Mouse (Mus musculus): ENCODE data around the gene Tmem135.

The Tmem135 gene

GRCm38 (mm10) chr7:89157356-89157755 lies 246.7 kb downstream of the Tmem135 start:
- peaks cover 9% of the 10 kb centered on the region for H3K36me3 ChIP-seq (ENCODE audit: control insufficient read depth, insufficient read depth, low read length, poor library complexity, severe bottlenecking)
- DNase-seq (ENCODE audit: low read depth, low spot score) = no peak
- H3K27me3 ChIP-seq (ENCODE audit: control insufficient read depth, insufficient read depth, low read length, poor library complexity, severe bottlenecking) = no peaks in the 10 kb centered on the region

- Histone ChIP-seq H3K36me3 (ENCODE audit: control insufficient read depth, insufficient read depth, low read length, poor library complexity, severe bottlenecking) (peaks cover 9% of the 10 kb centered on the region), H3K27me3 (ENCODE audit: control insufficient read depth, insufficient read depth, low read length, poor library complexity, severe bottlenecking) (no peaks in the 10 kb centered on the region)
- no peak for DNase-seq (ENCODE audit: low read depth, low spot score)
Measured at GRCm38 (mm10) chr7:89156629-89157028, 247.4 kb downstream of the Tmem135 start.

- Histone ChIP-seq H3K27me3 (ENCODE audit: control insufficient read depth, insufficient read depth, low read length, poor library complexity, severe bottlenecking) (no peaks in the 10 kb centered on the region), H3K36me3 (ENCODE audit: control insufficient read depth, insufficient read depth, low read length, poor library complexity, severe bottlenecking) (peaks cover 12% of the 10 kb centered on the region)
- DNase-seq (ENCODE audit: low read depth, low spot score) = no peak
Measured at GRCm38 (mm10) chr7:89155741-89156140, 248.3 kb downstream of the Tmem135 start.

- Histone ChIP-seq H3K27me3 (ENCODE audit: control insufficient read depth, insufficient read depth, low read length, poor library complexity, severe bottlenecking) (no peaks in the 10 kb centered on the region), H3K36me3 (ENCODE audit: control insufficient read depth, insufficient read depth, low read length, poor library complexity, severe bottlenecking) (peaks cover 12% of the 10 kb centered on the region)
- DNase-seq (ENCODE audit: low read depth, low spot score) = no peak
Measured at GRCm38 (mm10) chr7:89155223-89155622, 248.8 kb downstream of the Tmem135 start.

GRCm38 (mm10) chr7:89151345-89151744 lies 252.7 kb downstream of the Tmem135 start:
- H3K36me3 ChIP-seq (ENCODE audit: control insufficient read depth, insufficient read depth, low read length, poor library complexity, severe bottlenecking) = peaks cover 9% of the 10 kb centered on the region
- DNase-seq (ENCODE audit: low read depth, low spot score) = no peak
- H3K27me3 ChIP-seq (ENCODE audit: control insufficient read depth, insufficient read depth, low read length, poor library complexity, severe bottlenecking) = no peaks in the 10 kb centered on the region

GRCm38 (mm10) chr7:89140640-89141300 lies 263.3 kb downstream of the Tmem135 start:
- H3K36me3 ChIP-seq (ENCODE audit: control insufficient read depth, insufficient read depth, low read length, poor library complexity, severe bottlenecking) = peaks cover 10% of the 10 kb centered on the region; the same call in 1 of the 2 replicates
- no peak for DNase-seq (ENCODE audit: low read depth, low spot score)
- no peaks in the 10 kb centered on the region for H3K27me3 ChIP-seq (ENCODE audit: control insufficient read depth, insufficient read depth, low read length, poor library complexity, severe bottlenecking)

GRCm38 (mm10) chr7:89134884-89135511 lies 269.0 kb downstream of the Tmem135 start:
- no peaks in the 10 kb centered on the region for H3K27me3 ChIP-seq (ENCODE audit: control insufficient read depth, insufficient read depth, low read length, poor library complexity, severe bottlenecking)
- no peak for DNase-seq (ENCODE audit: low read depth, low spot score)
- 0 out of 2 replicates have a peak, but pooled peaks cover 4% of the 10 kb centered on the region for H3K36me3 ChIP-seq (ENCODE audit: control insufficient read depth, insufficient read depth, low read length, poor library complexity, severe bottlenecking)

GRCm38 (mm10) chr7:89126063-89126882 lies 277.7 kb downstream of the Tmem135 start:
- peak; percentile 66 for DNase-seq (ENCODE audit: low read depth, low spot score)
- Histone ChIP-seq H3K36me3 (ENCODE audit: control insufficient read depth, insufficient read depth, low read length, poor library complexity, severe bottlenecking) (no peaks in the 10 kb centered on the region), H3K27me3 (ENCODE audit: control insufficient read depth, insufficient read depth, low read length, poor library complexity, severe bottlenecking) (peaks cover 2% of the 10 kb centered on the region)

GRCm38 (mm10) chr7:89116261-89116664 lies 287.8 kb downstream of the Tmem135 start:
- H3K27me3 ChIP-seq (ENCODE audit: control insufficient read depth, insufficient read depth, low read length, poor library complexity, severe bottlenecking) = no peaks in the 10 kb centered on the region
- no peaks in the 10 kb centered on the region for H3K36me3 ChIP-seq (ENCODE audit: control insufficient read depth, insufficient read depth, low read length, poor library complexity, severe bottlenecking)
- no peak for DNase-seq (ENCODE audit: low read depth, low spot score)

- DNase-seq (ENCODE audit: low read depth, low spot score) = no peak
- no peaks in the 10 kb centered on the region for H3K27me3 ChIP-seq (ENCODE audit: control insufficient read depth, insufficient read depth, low read length, poor library complexity, severe bottlenecking)
- H3K36me3 ChIP-seq (ENCODE audit: control insufficient read depth, insufficient read depth, low read length, poor library complexity, severe bottlenecking) = no peaks in the 10 kb centered on the region
Measured at GRCm38 (mm10) chr7:89115633-89116032, 288.4 kb downstream of the Tmem135 start.

GRCm38 (mm10) chr7:89106421-89106820 lies 297.6 kb downstream of the Tmem135 start:
- Histone ChIP-seq H3K27me3 (ENCODE audit: control insufficient read depth, insufficient read depth, low read length, poor library complexity, severe bottlenecking) (no peaks in the 10 kb centered on the region), H3K36me3 (ENCODE audit: control insufficient read depth, insufficient read depth, low read length, poor library complexity, severe bottlenecking) (no peaks in the 10 kb centered on the region)
- DNase-seq (ENCODE audit: low read depth, low spot score) = no peak

GRCm38 (mm10) chr7:89099756-89100155 lies 304.3 kb downstream of the Tmem135 start:
- no peaks in the 10 kb centered on the region for H3K36me3 ChIP-seq (ENCODE audit: control insufficient read depth, insufficient read depth, low read length, poor library complexity, severe bottlenecking)

More at GRCm38 (mm10) chr7:89099756-89100155, 304.3 kb downstream of the Tmem135 start:
- DNase-seq (ENCODE audit: low read depth, low spot score) = no peak
- H3K27me3 ChIP-seq (ENCODE audit: control insufficient read depth, insufficient read depth, low read length, poor library complexity, severe bottlenecking) = no peaks in the 10 kb centered on the region
